Mouse (Mus musculus) urinary bladder, postnatal 36 days (tissue): ENCODE data around the gene Prr29.

ENCODE experiments used
- DNase-seq, 2 experiments: peaks; one replicate each; pipeline ENCODE4 v3.0.0; 2022; ENCODE audit warnings: low spot score in 2 of 2, mixed read lengths in 1 of 2

Gene Prr29

GRCm38 (mm10) chr11:106410011-106410410 lies 44.7 kb downstream of the Prr29 start:
- no peak for DNase-seq

DNA sequence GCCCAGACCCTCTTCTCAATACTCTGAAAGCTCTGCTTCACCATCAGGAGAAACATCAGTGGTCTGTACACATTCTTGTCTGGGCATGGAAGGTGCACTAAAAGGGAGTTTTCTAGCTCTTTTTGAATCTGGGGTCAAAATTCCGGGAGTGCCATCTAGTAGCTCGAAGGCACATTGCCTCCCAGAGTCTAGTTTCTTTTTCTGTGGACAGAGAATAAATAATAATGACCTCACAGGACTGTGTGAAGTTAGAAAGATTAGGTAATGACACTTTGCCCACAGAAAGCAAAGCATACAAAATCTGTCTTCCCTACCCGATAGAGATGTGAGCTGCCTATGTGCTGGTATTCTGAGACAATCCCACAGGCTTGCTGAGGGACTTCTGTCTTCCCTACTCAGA lies 45.2 kb downstream of the Prr29 start:
- DNase-seq, result no peak

GRCm38 (mm10) chr11:106411157-106411556 lies 45.9 kb downstream of the Prr29 start:
- no peak for DNase-seq

DNA sequence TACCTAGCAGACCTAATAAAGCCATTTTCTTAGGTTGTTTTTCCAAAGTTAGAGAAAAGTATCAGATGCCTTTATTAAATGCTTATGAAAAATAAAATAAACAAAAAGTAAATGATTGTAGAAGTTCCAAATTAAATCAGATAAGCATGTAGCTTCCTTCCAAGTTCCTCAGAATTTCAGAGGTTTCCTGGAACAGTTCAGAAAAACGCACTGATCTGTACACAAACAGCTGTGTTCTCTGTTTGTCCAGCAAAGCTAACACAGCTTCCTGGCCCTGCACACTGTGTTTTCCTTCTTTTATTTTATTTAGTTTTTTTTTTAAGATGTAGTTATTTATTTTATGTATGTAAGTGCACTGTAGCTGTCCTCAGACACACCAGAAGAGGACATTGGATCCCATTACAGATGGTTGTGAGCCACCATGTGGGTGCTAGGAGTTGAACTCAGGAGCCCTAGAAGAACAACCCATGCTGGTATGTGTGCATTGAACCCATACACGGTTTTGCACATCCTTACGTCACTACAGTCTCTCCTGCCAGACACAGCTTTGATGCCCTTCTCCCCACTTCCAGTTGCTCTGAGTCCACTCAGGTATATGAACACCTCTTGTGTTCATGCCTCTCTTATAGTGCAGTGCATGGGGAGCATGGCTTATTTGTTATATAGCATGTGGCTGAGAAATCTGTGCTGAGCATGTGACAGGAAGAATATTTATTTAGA lies 47.5 kb downstream of the Prr29 start:
- no peak for DNase-seq

- DNase-seq, result no peak
Observed at GRCm38 (mm10) chr11:106416331-106416730, 51.1 kb downstream of the Prr29 start.

DNA sequence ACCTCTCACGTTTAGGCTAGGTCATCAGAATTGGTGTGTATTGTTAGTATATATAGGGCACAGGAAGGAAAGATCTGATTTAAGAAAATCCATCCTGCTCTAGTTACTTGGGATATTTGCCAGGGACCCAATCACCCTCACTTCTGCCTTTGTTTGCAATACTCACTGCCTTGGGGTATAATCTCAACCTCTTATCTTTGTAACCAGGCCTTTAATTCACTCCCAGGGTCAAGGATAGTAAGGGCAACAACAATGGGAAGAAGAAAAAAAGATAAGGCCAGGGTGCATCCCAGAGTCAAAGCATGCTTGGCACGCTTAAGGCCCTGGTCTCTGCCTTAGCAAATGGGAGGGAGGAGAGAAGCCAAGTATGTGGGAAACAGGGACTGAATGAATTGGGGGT lies 52.6 kb downstream of the Prr29 start:
- no peak for DNase-seq

DNA sequence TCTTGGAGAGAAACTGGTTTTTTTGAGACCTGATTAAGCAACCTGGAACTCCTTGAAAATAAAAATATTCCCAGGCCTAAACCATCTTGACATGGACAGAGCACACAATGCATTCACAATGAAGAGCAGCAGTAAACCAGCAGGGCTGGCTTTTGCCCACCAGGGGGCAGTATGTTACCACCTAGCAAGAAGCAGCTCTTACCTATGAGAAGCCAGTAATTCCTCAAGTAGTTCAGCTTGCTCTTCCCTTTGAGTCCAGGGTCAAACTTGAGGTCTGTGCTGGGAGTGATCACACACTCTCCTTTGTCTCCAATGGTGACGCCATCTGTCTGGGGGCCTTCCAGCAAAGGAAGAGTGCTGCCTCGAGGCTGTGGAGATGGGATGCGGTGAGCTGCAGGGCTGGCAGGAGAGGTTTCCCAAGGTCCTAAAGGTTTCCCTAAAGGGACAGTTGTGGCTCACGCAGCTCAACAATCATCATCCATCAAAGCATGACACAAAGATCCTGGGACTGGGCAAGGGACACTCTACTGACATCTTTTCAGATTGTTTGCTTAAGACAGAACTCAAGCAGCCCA lies 53.4 kb downstream of the Prr29 start:
- peak; percentile 70 to 80 for DNase-seq

DNA sequence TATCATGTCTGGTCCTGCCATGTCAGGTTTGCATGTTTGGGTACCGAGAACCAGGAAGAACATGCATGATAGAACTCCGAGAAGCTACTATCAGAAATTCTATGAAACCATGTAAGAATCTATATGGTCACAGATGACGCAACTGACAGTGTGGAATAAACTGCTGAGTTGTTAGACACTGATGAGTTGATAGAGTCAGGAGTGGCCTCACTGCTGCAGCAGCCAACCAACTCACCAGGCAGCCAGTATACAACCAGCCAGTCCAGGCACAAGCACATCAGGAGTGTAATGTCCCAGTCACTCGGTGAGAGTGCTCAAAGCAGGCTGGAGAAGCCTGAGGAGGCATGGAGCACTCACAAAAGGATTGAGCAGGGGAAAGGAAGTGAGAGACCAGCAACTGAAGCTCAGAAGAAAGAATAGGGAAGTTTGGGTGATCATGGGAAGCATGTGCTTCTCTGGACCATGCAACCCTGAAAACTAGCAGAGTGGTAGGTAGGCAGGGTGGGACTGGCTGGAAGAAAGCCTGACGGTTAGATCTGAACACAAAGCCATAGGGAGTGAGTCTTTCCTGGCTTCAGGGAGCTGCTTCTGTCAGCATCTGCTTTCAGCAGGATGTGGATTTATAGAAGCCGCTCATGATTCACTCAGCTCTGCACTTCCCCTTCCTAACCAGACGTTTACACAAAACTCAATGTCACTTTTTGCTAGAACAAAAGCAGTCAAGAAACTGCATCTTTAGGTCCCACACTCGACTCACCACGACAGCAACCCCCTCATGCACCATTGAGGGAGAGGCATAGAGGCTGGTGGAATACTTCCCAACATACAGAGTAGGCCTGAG lies 54.2 kb downstream of the Prr29 start:
- DNase-seq, result no peak

DNA sequence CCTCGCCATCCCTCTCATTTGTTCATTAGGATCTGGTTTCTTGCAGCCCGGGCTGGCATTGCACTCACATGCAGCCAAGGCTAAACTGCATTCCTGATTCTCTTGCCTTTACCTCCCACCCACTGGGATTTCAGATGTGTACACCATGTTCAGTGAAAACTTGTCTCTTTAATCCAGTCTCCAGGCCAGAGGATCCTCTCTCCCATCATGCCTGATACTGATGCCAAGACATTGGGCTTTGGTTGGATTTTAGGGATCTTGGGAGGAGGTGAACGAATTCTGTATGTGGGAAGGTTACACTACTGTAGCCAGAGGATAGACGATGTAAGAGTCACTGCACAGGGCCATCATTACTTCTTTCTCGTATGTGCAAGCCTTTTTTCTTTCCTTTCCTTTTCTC lies 59.9 kb downstream of the Prr29 start:
- DNase-seq, result no peak

DNA sequence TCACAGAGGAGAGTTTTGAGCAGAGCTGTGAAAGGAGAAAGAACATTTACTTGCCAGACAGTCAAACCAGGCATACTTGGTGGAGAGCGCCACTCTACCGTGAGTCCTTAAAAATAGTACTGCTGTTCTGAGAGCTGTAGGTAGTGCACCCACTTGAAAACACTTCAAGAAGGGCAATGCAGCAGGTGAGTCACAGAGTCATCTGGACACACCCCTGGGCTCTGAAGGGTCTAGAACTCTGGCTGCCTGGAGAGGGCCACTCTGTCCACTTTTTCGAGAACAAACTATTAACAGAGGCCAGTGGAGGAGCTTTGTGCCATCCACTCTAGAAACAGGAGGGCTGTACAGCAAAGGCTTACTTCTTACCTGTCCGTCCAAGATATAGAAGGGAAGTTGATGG lies 61.2 kb downstream of the Prr29 start:
- DNase-seq, result no peak
